29 mouse cellular contexts compared by ENCODE assay signal in the genomic region with DNA sequence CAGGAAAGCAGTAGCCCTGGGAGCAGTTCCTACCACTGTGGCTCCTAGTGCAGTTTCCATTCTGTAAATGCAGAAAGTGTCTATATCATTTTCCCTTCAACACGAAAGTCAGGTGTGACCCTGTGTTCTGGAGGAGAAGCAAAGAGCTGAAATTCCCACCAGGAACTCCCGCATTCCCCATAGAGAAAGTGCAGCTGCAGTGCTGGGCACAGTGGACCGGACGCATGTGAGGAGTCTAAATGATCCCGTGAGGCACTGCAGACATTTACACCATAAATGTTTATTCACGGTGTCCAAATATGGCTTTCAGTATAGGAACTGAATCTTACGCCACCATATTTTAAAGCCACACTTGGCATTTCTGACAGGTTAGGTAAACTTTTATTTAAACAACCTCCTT. TPM values are rescaled to one million over a fixed set of nuclear protein-coding genes. Genes with fewer than 3 reads are reported as not detected.
A peak's percentile ranks its signal among the peaks of the same experiment; 100 is the strongest.
DNase-seq lines count a peak whose midpoint lies in the region; ATAC-seq and TF ChIP-seq lines count a peak whose summit lies in the region.
"Had no signal": no experiment of that assay in that cellular context is flagged by ENCODE, and none has a peak within 500 bp of the region (broad histone marks: within the 10 kb centered on the region; RNA-seq: fewer than 3 reads in every experiment).

A gene (minus strand): TSS at position 58 of the 400 bp plus-strand sequence.

- ATAC-seq in intestine, embryonic 14.5 days (replicated peaks; ENCODE audit: low FRiP score, low TSS enrichment, low read depth) = peak; percentile 79
- ATAC-seq in intestine, postnatal 0 days = no peak
- ATAC-seq in intestine, embryonic 15.5 days = peak; percentile 55; the same call in 1 of the 2 replicates
- peak; percentile 69; the same call in 1 of the 2 replicates for ATAC-seq in stomach, embryonic 14.5 days (ENCODE audit: insufficient number of reproducible peaks, insufficient read depth, low FRiP score, low read depth)
- ATAC-seq in stomach, postnatal 0 days (ENCODE audit: low FRiP score, low TSS enrichment) = no peak
- ATAC-seq in liver, postnatal 0 days = no peak
- ATAC-seq in inflammation-experienced regulatory T-cells, adult 6 months = no peak
- ATAC-seq: forebrain, embryonic 15.5 days; hindbrain, embryonic 16.5 days; Patski had no signal

- DNase-seq in intestine, embryonic 14.5 days (ENCODE audit: low spot score) = peak; percentile 55
- DNase-seq in stomach, postnatal 0 days (ENCODE audit: low spot score) = no peak
- DNase-seq in liver, postnatal 0 days = no peak
- DNase-seq: adrenal gland, postnatal 10 days; adrenal gland, postnatal 36 days; B cell, adult 2 months; cerebellum, adult 18-20 months; cerebellum, adult 9-10 months; cerebellum, postnatal 14 days; gastrocnemius, postnatal 25 days; heart, adult 18-20 months; heart, postnatal 10 days; heart, postnatal 36 days had no signal

- H3K27me3 ChIP-seq in intestine, embryonic 14.5 days (replicated peaks; ENCODE audit: control insufficient read depth, insufficient read depth, low read length) = no peaks in the 10 kb centered on the region
- no peaks in the 10 kb centered on the region for H3K27me3 ChIP-seq in intestine, postnatal 0 days (replicated peaks; ENCODE audit: control insufficient read depth, insufficient read depth, low read length)
- no peaks in the 10 kb centered on the region for H3K27me3 ChIP-seq in intestine, embryonic 15.5 days (replicated peaks)
- H3K27me3 ChIP-seq in stomach, embryonic 14.5 days (ENCODE audit: control insufficient read depth, insufficient read depth, low read length) = no peaks in the 10 kb centered on the region
- H3K27me3 ChIP-seq in stomach, postnatal 0 days (ENCODE audit: control insufficient read depth, insufficient read depth, low read length) = no peaks in the 10 kb centered on the region
- H3K27me3 ChIP-seq in liver, postnatal 0 days (ENCODE audit: insufficient read depth, low read length) = no peaks in the 10 kb centered on the region
- H3K27me3 ChIP-seq: CH12.LX; embryonic facial prominence, embryonic 13.5 days; forebrain, embryonic 12.5 days; forebrain, embryonic 15.5 days; heart, embryonic 12.5 days; heart, embryonic 15.5 days; hindbrain, embryonic 13.5 days; Patski had no signal

- no peak for TF ChIP-seq EP300 in stomach, postnatal 0 days (optimal IDR thresholded peaks at IDR 0.05)
- no peak for TF ChIP-seq EP300 in liver, postnatal 0 days (IDR thresholded peaks at IDR 0.05; ENCODE audit: low read depth)

- WGBS in intestine, embryonic 14.5 days = 46% methylated on average over 7 of the region's 7 CpGs
- WGBS in intestine, postnatal 0 days = 61% methylated on average over 7 of the region's 7 CpGs
- WGBS in intestine, embryonic 15.5 days = 54% methylated on average over 7 of the region's 7 CpGs
- 45% methylated on average over 7 of the region's 7 CpGs for WGBS in stomach, embryonic 14.5 days
- WGBS in stomach, postnatal 0 days = 50% methylated on average over 7 of the region's 7 CpGs
- 83% methylated on average over 7 of the region's 7 CpGs for WGBS in liver, postnatal 0 days (ENCODE audit: insufficient replicate concordance)

- H3K36me3 ChIP-seq in intestine, embryonic 14.5 days (ENCODE audit: control insufficient read depth, insufficient read depth, low read length) = no peaks in the 10 kb centered on the region
- H3K36me3 ChIP-seq in intestine, postnatal 0 days (ENCODE audit: control insufficient read depth, insufficient read depth) = no peaks in the 10 kb centered on the region
- H3K36me3 ChIP-seq in intestine, embryonic 15.5 days = no peaks in the 10 kb centered on the region
- H3K36me3 ChIP-seq in stomach, embryonic 14.5 days (ENCODE audit: control insufficient read depth, insufficient read depth, low read length) = no peaks in the 10 kb centered on the region
- no peaks in the 10 kb centered on the region for H3K36me3 ChIP-seq in stomach, postnatal 0 days (ENCODE audit: control insufficient read depth, insufficient read depth, low read length)
- H3K36me3 ChIP-seq in liver, postnatal 0 days (replicated peaks; ENCODE audit: insufficient read depth, low read length) = no peaks in the 10 kb centered on the region
- H3K36me3 ChIP-seq: embryonic facial prominence, embryonic 13.5 days; forebrain, embryonic 12.5 days; forebrain, embryonic 15.5 days; G1E; heart, embryonic 12.5 days; heart, embryonic 15.5 days; hindbrain, embryonic 10.5 days; hindbrain, embryonic 13.5 days had no signal

- H3K9me3 ChIP-seq in intestine, embryonic 14.5 days (ENCODE audit: control insufficient read depth, low read length) = no peaks in the 10 kb centered on the region
- H3K9me3 ChIP-seq in intestine, postnatal 0 days (ENCODE audit: control insufficient read depth) = no peaks in the 10 kb centered on the region
- H3K9me3 ChIP-seq in intestine, embryonic 15.5 days = no peaks in the 10 kb centered on the region
- H3K9me3 ChIP-seq in stomach, embryonic 14.5 days (ENCODE audit: control insufficient read depth, low read depth, low read length) = no peaks in the 10 kb centered on the region
- no peaks in the 10 kb centered on the region for H3K9me3 ChIP-seq in stomach, postnatal 0 days (ENCODE audit: control insufficient read depth, low read length)
- no peaks in the 10 kb centered on the region for H3K9me3 ChIP-seq in liver, postnatal 0 days (ENCODE audit: low read length)
- H3K9me3 ChIP-seq: embryonic facial prominence, embryonic 13.5 days; forebrain, embryonic 12.5 days; forebrain, embryonic 15.5 days; G1E; heart, embryonic 15.5 days; hindbrain, embryonic 10.5 days; hindbrain, embryonic 13.5 days had no signal

- H3K4me3 ChIP-seq in intestine, embryonic 14.5 days (ENCODE audit: low read depth, low read length) = no peak within 1 kb of the TSS
- no peak within 1 kb of the TSS for H3K4me3 ChIP-seq in intestine, postnatal 0 days (ENCODE audit: low read depth, low read length)
- no peak within 1 kb of the TSS for H3K4me3 ChIP-seq in intestine, embryonic 15.5 days (replicated peaks)
- H3K4me3 ChIP-seq in stomach, embryonic 14.5 days (ENCODE audit: low read depth, low read length) = no peak within 1 kb of the TSS
- H3K4me3 ChIP-seq in stomach, postnatal 0 days (ENCODE audit: low read depth, low read length) = no peak within 1 kb of the TSS
- no peak within 1 kb of the TSS for H3K4me3 ChIP-seq in liver, postnatal 0 days (ENCODE audit: low read depth, low read length)
- H3K4me3 ChIP-seq: embryonic facial prominence, embryonic 13.5 days; forebrain, embryonic 12.5 days; forebrain, embryonic 15.5 days; heart, embryonic 12.5 days; heart, embryonic 15.5 days; hindbrain, embryonic 10.5 days; hindbrain, embryonic 13.5 days had no signal

- TF ChIP-seq CTCF in intestine, postnatal 0 days (IDR thresholded peaks at IDR 0.05; ENCODE audit: low read depth) = no peak
- TF ChIP-seq CTCF in stomach, postnatal 0 days (IDR thresholded peaks at IDR 0.05; ENCODE audit: low read depth) = no peak
- no peak for TF ChIP-seq CTCF in liver, postnatal 0 days (IDR thresholded peaks at IDR 0.05; ENCODE audit: low read depth)

- no peaks in the 10 kb centered on the region; the same call in 1 of the 2 replicates for H3K4me1 ChIP-seq in intestine, embryonic 14.5 days (replicated peaks; ENCODE audit: control insufficient read depth, insufficient read depth, low read length)
- no peaks in the 10 kb centered on the region for H3K4me1 ChIP-seq in intestine, postnatal 0 days (replicated peaks; ENCODE audit: control insufficient read depth, insufficient read depth, low read length)
- no peaks in the 10 kb centered on the region for H3K4me1 ChIP-seq in intestine, embryonic 15.5 days (replicated peaks)
- no peaks in the 10 kb centered on the region for H3K4me1 ChIP-seq in stomach, embryonic 14.5 days (ENCODE audit: control insufficient read depth, insufficient read depth, low read length)
- no peaks in the 10 kb centered on the region for H3K4me1 ChIP-seq in stomach, postnatal 0 days (replicated peaks; ENCODE audit: control insufficient read depth, insufficient read depth)
- no peaks in the 10 kb centered on the region for H3K4me1 ChIP-seq in liver, postnatal 0 days (ENCODE audit: insufficient read depth)
- H3K4me1 ChIP-seq: embryonic facial prominence, embryonic 13.5 days; forebrain, embryonic 12.5 days; forebrain, embryonic 15.5 days; heart, embryonic 12.5 days; heart, embryonic 15.5 days; hindbrain, embryonic 10.5 days; hindbrain, embryonic 13.5 days had no signal

- peak within 1 kb of the TSS; percentile 39 for H3K4me2 ChIP-seq in intestine, embryonic 14.5 days (ENCODE audit: low read length)
- no peak within 1 kb of the TSS for H3K4me2 ChIP-seq in intestine, postnatal 0 days (replicated peaks; ENCODE audit: low read depth)
- H3K4me2 ChIP-seq in intestine, embryonic 15.5 days (replicated peaks) = peak within 1 kb of the TSS; percentile 24
- H3K4me2 ChIP-seq in stomach, embryonic 14.5 days (replicated peaks; ENCODE audit: low read depth, low read length) = peak within 1 kb of the TSS; percentile 8; the same call in 1 of the 2 replicates
- H3K4me2 ChIP-seq in stomach, postnatal 0 days (replicated peaks; ENCODE audit: low read depth) = peak within 1 kb of the TSS; percentile 12
- H3K4me2 ChIP-seq in liver, postnatal 0 days (ENCODE audit: low read depth, low read length) = no peak within 1 kb of the TSS
- H3K4me2 ChIP-seq: embryonic facial prominence, embryonic 13.5 days; forebrain, embryonic 12.5 days; forebrain, embryonic 15.5 days; heart, embryonic 12.5 days; heart, embryonic 15.5 days; hindbrain, embryonic 13.5 days had no signal

- peak within 1 kb of the TSS; percentile 73 for H3K27ac ChIP-seq in intestine, embryonic 14.5 days (ENCODE audit: low read depth)
- H3K27ac ChIP-seq in intestine, postnatal 0 days (ENCODE audit: low read depth, low read length) = no peak within 1 kb of the TSS
- no peak within 1 kb of the TSS; the same call in 1 of the 2 replicates for H3K27ac ChIP-seq in intestine, embryonic 15.5 days
- 0 out of 2 replicates have a peak within 1 kb of the TSS, but pooled peaks have one; percentile 39 for H3K27ac ChIP-seq in stomach, embryonic 14.5 days (ENCODE audit: low read length)
- no peak within 1 kb of the TSS for H3K27ac ChIP-seq in stomach, postnatal 0 days (replicated peaks)
- H3K27ac ChIP-seq in liver, postnatal 0 days (ENCODE audit: low read depth) = no peak within 1 kb of the TSS
- H3K27ac ChIP-seq: embryonic facial prominence, embryonic 13.5 days; forebrain, embryonic 12.5 days; forebrain, embryonic 15.5 days; heart, embryonic 15.5 days; hindbrain, embryonic 10.5 days; hindbrain, embryonic 13.5 days had no signal

- H3K9ac ChIP-seq in intestine, embryonic 14.5 days (ENCODE audit: low read length) = no peak within 1 kb of the TSS
- no peak within 1 kb of the TSS for H3K9ac ChIP-seq in intestine, postnatal 0 days (ENCODE audit: low read depth, low read length)
- no peak within 1 kb of the TSS for H3K9ac ChIP-seq in intestine, embryonic 15.5 days
- no peak within 1 kb of the TSS for H3K9ac ChIP-seq in stomach, embryonic 14.5 days (replicated peaks; ENCODE audit: low read depth, low read length)
- no peak within 1 kb of the TSS for H3K9ac ChIP-seq in stomach, postnatal 0 days (ENCODE audit: low read length)
- H3K9ac ChIP-seq in liver, postnatal 0 days (replicated peaks) = no peak within 1 kb of the TSS
- H3K9ac ChIP-seq: embryonic facial prominence, embryonic 13.5 days; forebrain, embryonic 12.5 days; forebrain, embryonic 15.5 days; heart, embryonic 12.5 days; heart, embryonic 15.5 days; hindbrain, embryonic 13.5 days had no signal

RNA-seq across cellular contexts. Expression of the gene that starts here (rescaled TPM):
- polyA plus RNA-seq in intestine, embryonic 14.5 days (2014; fragmentation: Nextera tagmentation; extraction: Ambion mirVana) = 0.14 TPM in 1 of 2 replicates, not detected in the other
- polyA plus RNA-seq in intestine, postnatal 0 days (2015; fragmentation: Nextera tagmentation; extraction: Ambion mirVana) = not detected in 2 replicates
- polyA plus RNA-seq in intestine, embryonic 15.5 days (2015; fragmentation: Nextera tagmentation; extraction: Ambion mirVana) = not detected in 2 replicates
- 0.43 and 0.53 TPM in 2 replicates for polyA plus RNA-seq in stomach, embryonic 14.5 days (2014; fragmentation: Nextera tagmentation; extraction: Ambion mirVana)
- not detected in 2 replicates for polyA plus RNA-seq in stomach, postnatal 0 days (2015; fragmentation: Nextera tagmentation; extraction: Ambion mirVana)
- not detected in 2 replicates for polyA plus RNA-seq in liver, postnatal 0 days (2015; fragmentation: Nextera tagmentation; extraction: Ambion mirVana)
- not detected for polyA plus RNA-seq in inflammation-experienced regulatory T-cells, adult 6 months (2017; shearing (Covaris generic))
- polyA plus RNA-seq: embryonic facial prominence, embryonic 13.5 days; forebrain, embryonic 12.5 days; forebrain, embryonic 15.5 days; G1E; gonadal fat pad, adult 2 months; heart, embryonic 12.5 days; heart, embryonic 15.5 days; hindbrain, embryonic 10.5 days; hindbrain, embryonic 13.5 days; hindbrain, embryonic 16.5 days; Patski had no signal

Comparison
In these comparisons a context has a peak if more than half of its experiments do, and no peak if none do; other contexts are left out.
1. Peak in DNase-seq, ATAC-seq, H3K27ac ChIP-seq and H3K4me2 ChIP-seq in intestine, embryonic 14.5 days; RNA of the gene not detected or under 1 TPM.
2. Peak in ATAC-seq and H3K4me2 ChIP-seq in intestine, embryonic 15.5 days; RNA of the gene not detected or under 1 TPM.
3. Peak in ATAC-seq, H3K27ac ChIP-seq and H3K4me2 ChIP-seq in stomach, embryonic 14.5 days; RNA of the gene not detected or under 1 TPM.